Mouse (Mus musculus) hindbrain, embryonic 14.5 days (tissue): ENCODE data around the gene Prima1. TPM values are rescaled to one million over a fixed set of nuclear protein-coding genes. Genes with fewer than 3 reads are reported as not detected.

Experiments
- ATAC-seq: fragments of 200-750 bp; cut with Nextera tagmentation; 2 replicates; pipeline ENCODE4 v1.8.0; 2017; ENCODE audit warnings: moderate number of reproducible peaks, mild to moderate bottlenecking, moderate TSS enrichment, moderate library complexity; ENCODE audit not compliant: low FRiP score
- DNase-seq: peaks from one replicate; pipeline ENCODE4 v3.0.0-alpha.2; 2015; ENCODE audit warnings: low spot score
- H3K27ac ChIP-seq: fragments of 300-500 bp; sonication (generic); 2 replicates; pipeline ENCODE4 v1.5.1; 2014; ENCODE audit warnings: mild to moderate bottlenecking, moderate library complexity
- H3K27me3 ChIP-seq: fragments of 300-500 bp; sonication (generic); 2 replicates; pipeline ENCODE4 v1.6.1; 2014; ENCODE audit warnings: mild to moderate bottlenecking, low read length, mixed read lengths; ENCODE audit not compliant: control insufficient read depth, insufficient read depth
- H3K36me3 ChIP-seq: fragments of 300-500 bp; sonication (generic); replicated peaks from 2 replicates; pipeline ENCODE4 v1.6.1; 2014; ENCODE audit not compliant: control insufficient read depth, insufficient read depth
- H3K4me1 ChIP-seq: fragments of 300-500 bp; sonication (generic); replicated peaks from 2 replicates; pipeline ENCODE4 v1.6.1; 2014; ENCODE audit warnings: antibody characterized with exemption, low read length, mixed read lengths; ENCODE audit not compliant: control insufficient read depth, insufficient read depth
- H3K4me2 ChIP-seq: fragments of 300-500 bp; sonication (generic); replicated peaks from 2 replicates; pipeline ENCODE4 v1.6.1; 2014; ENCODE audit warnings: mild to moderate bottlenecking, moderate library complexity
- H3K4me3 ChIP-seq: fragments of 300-500 bp; sonication (generic); replicated peaks from 2 replicates; pipeline ENCODE4 v1.5.1; 2014; ENCODE audit warnings: mild to moderate bottlenecking, low read length
- H3K9ac ChIP-seq: fragments of 300-500 bp; sonication (generic); 2 replicates; pipeline ENCODE4 v1.6.1; 2014
- H3K9me3 ChIP-seq: fragments of 300-500 bp; sonication (generic); 2 replicates; pipeline ENCODE4 v1.6.1; 2016; ENCODE audit warnings: low read length; ENCODE audit not compliant: control insufficient read depth
- WGBS: fragments of 180-500 bp; shearing (Covaris S2); extraction: QIAGEN DNeasy Blood & Tissue Kit; methylation state at CpG from one replicate; pipeline ENCODE4 v1.1.7; 2014; 5-methylcytosine and 5-hydroxymethylcytosine counted together
- polyA plus RNA-seq: library from polyadenylated mRNA; unstranded; fragments of >200 nt; fragmentation: Nextera tagmentation; extraction: Ambion mirVana; gene quantifications from 2 replicates; pipeline ENCODE4 v1.2.1, GENCODE M21; 2014

The Prima1 gene
- polyA plus RNA-seq, 1 experiment from 2014 or later = 1.5 TPM

GRCm38 (mm10) chr12:103211078-103211477, 30.9 kb downstream of the Prima1 start:
- Histone ChIP-seq H3K9ac (no peak overlapping the region), H3K9me3 (no peaks in the 10 kb centered on the region), H3K27ac (no peak overlapping the region), H3K4me1 (peaks cover 16% of the 10 kb centered on the region), H3K4me3 (no peak overlapping the region), H3K27me3 (no peaks in the 10 kb centered on the region), H3K4me2 (no peak overlapping the region), H3K36me3 (no peaks in the 10 kb centered on the region)
- DNase-seq (no peak), ATAC-seq (no peak)
- WGBS = 50% methylated on average over 5 of the region's 5 CpGs

GRCm38 (mm10) chr12:103209581-103209980, 32.4 kb downstream of the Prima1 start:
- 91% methylated on average over 7 of the region's 7 CpGs for WGBS
- no peak overlapping the region for H3K9ac ChIP-seq
- H3K36me3 ChIP-seq = no peaks in the 10 kb centered on the region

GRCm38 (mm10) chr12:103205561-103205960, 36.4 kb downstream of the Prima1 start:
- H3K4me1 ChIP-seq = peaks cover 19% of the 10 kb centered on the region
- H3K4me3 ChIP-seq = no peak overlapping the region
- DNase-seq = no peak
- no peak overlapping the region for H3K27ac ChIP-seq
- H3K9me3 ChIP-seq = no peaks in the 10 kb centered on the region
- no peaks in the 10 kb centered on the region for H3K36me3 ChIP-seq
- H3K9ac ChIP-seq = no peak overlapping the region
- no peak for ATAC-seq
- 72% methylated on average over 7 of the region's 7 CpGs for WGBS
- no peak overlapping the region for H3K4me2 ChIP-seq
- no peaks in the 10 kb centered on the region for H3K27me3 ChIP-seq

More at GRCm38 (mm10) chr12:103209581-103209980, 32.4 kb downstream of the Prima1 start:
- no peak for ATAC-seq
- Histone ChIP-seq H3K4me2 (no peak overlapping the region), H3K4me1 (peaks cover 10% of the 10 kb centered on the region), H3K9me3 (no peaks in the 10 kb centered on the region), H3K4me3 (no peak overlapping the region), H3K27ac (no peak overlapping the region), H3K27me3 (no peaks in the 10 kb centered on the region)
- DNase-seq = no peak

GRCm38 (mm10) chr12:103202592-103203544, 39.1 kb downstream of the Prima1 start:
- peak; percentile 75 for ATAC-seq
- Histone ChIP-seq H3K9me3 (no peaks in the 10 kb centered on the region), H3K4me2 (no peak overlapping the region), H3K27ac (peak overlapping the region; percentile 72), H3K4me3 (no peak overlapping the region), H3K9ac (no peak overlapping the region), H3K4me1 (peaks cover 19% of the 10 kb centered on the region), H3K36me3 (no peaks in the 10 kb centered on the region), H3K27me3 (no peaks in the 10 kb centered on the region)
- DNase-seq = peak; percentile 28
- 15% methylated on average over 11 of the region's 11 CpGs for WGBS

GRCm38 (mm10) chr12:103192996-103193395, 49.0 kb downstream of the Prima1 start:
- no peak overlapping the region for H3K4me2 ChIP-seq
- no peak overlapping the region for H3K9ac ChIP-seq
- no peak overlapping the region for H3K4me3 ChIP-seq
- no peaks in the 10 kb centered on the region for H3K36me3 ChIP-seq
- no peaks in the 10 kb centered on the region for H3K4me1 ChIP-seq
- H3K27me3 ChIP-seq = no peaks in the 10 kb centered on the region
- H3K9me3 ChIP-seq = no peaks in the 10 kb centered on the region
- H3K27ac ChIP-seq = no peak overlapping the region
- DNase-seq (no peak), ATAC-seq (no peak)
- WGBS = 72% methylated on average over 5 of the region's 5 CpGs

- Histone ChIP-seq H3K27ac (no peak overlapping the region), H3K9ac (no peak overlapping the region), H3K27me3 (no peaks in the 10 kb centered on the region), H3K4me2 (no peak overlapping the region), H3K9me3 (no peaks in the 10 kb centered on the region), H3K4me3 (no peak overlapping the region), H3K4me1 (no peaks in the 10 kb centered on the region), H3K36me3 (peaks cover 18% of the 10 kb centered on the region)
- WGBS = 65% methylated on average over 12 of the region's 12 CpGs
- ATAC-seq (0 out of 2 replicates have a peak, but pooled peaks have one; percentile 16), DNase-seq (no peak)
Measured at GRCm38 (mm10) chr12:103189771-103190170, 52.2 kb downstream of the Prima1 start.

- DNase-seq (no peak), ATAC-seq (no peak)
- peaks cover 23% of the 10 kb centered on the region for H3K36me3 ChIP-seq
- WGBS = 75% methylated on average over 8 of the region's 8 CpGs
- H3K27ac ChIP-seq = no peak overlapping the region
- no peak overlapping the region for H3K4me3 ChIP-seq
- no peak overlapping the region for H3K9ac ChIP-seq
- H3K27me3 ChIP-seq = no peaks in the 10 kb centered on the region
- H3K9me3 ChIP-seq = no peaks in the 10 kb centered on the region
- H3K4me1 ChIP-seq = no peaks in the 10 kb centered on the region
- H3K4me2 ChIP-seq = no peak overlapping the region
Measured at GRCm38 (mm10) chr12:103188223-103188622, 53.7 kb downstream of the Prima1 start.

GRCm38 (mm10) chr12:103187020-103187419, 54.9 kb downstream of the Prima1 start:
- Histone ChIP-seq H3K4me1 (no peaks in the 10 kb centered on the region), H3K4me3 (no peak overlapping the region), H3K36me3 (peaks cover 34% of the 10 kb centered on the region), H3K4me2 (no peak overlapping the region), H3K9ac (no peak overlapping the region), H3K27ac (no peak overlapping the region), H3K9me3 (no peaks in the 10 kb centered on the region), H3K27me3 (no peaks in the 10 kb centered on the region)
- no peak for DNase-seq
- WGBS = 81% methylated on average over 7 of the region's 7 CpGs
- no peak for ATAC-seq

- ATAC-seq (0 out of 2 replicates have a peak, but pooled peaks have one; percentile 14), DNase-seq (no peak)
- H3K27ac ChIP-seq = no peak overlapping the region
- H3K36me3 ChIP-seq = peaks cover 40% of the 10 kb centered on the region
- H3K4me3 ChIP-seq = no peak overlapping the region
- no peak overlapping the region for H3K4me2 ChIP-seq
- H3K27me3 ChIP-seq = no peaks in the 10 kb centered on the region
- no peaks in the 10 kb centered on the region for H3K9me3 ChIP-seq
- H3K9ac ChIP-seq = no peak overlapping the region
- WGBS = 28% methylated on average over 7 of the region's 7 CpGs
- H3K4me1 ChIP-seq = no peaks in the 10 kb centered on the region
Measured at GRCm38 (mm10) chr12:103183057-103183456, 58.9 kb downstream of the Prima1 start.
